Mouse (Mus musculus): ENCODE measurements around the gene Gm973. TPM values are rescaled to one million over a fixed set of nuclear protein-coding genes. Genes with fewer than 3 reads are reported as not detected.

Gm973 gene
- polyA plus RNA-seq, 1 experiment from 2014 or later: 0.82 TPM

- Histone ChIP-seq H3K27me3 (ENCODE audit: control insufficient read depth, insufficient read depth, low read length) (peaks cover 6% of the 10 kb centered on the region; the same call in 1 of the 2 replicates), H3K9ac (replicated peaks; ENCODE audit: low read depth, low read length) (no peak overlapping the region), H3K4me3 (ENCODE audit: low read depth, low read length) (no peak overlapping the region), H3K27ac (ENCODE audit: low read length) (no peak overlapping the region), H3K4me1 (ENCODE audit: control insufficient read depth, insufficient read depth, low read length) (no peaks in the 10 kb centered on the region), H3K4me2 (replicated peaks; ENCODE audit: low read depth, low read length) (no peak overlapping the region), H3K36me3 (ENCODE audit: control insufficient read depth, insufficient read depth, low read length) (no peaks in the 10 kb centered on the region), H3K9me3 (ENCODE audit: control insufficient read depth, low read depth, low read length) (no peaks in the 10 kb centered on the region)
- no peak for ATAC-seq (ENCODE audit: insufficient number of reproducible peaks, insufficient read depth, low FRiP score, low read depth)
- 70% methylated on average over 11 of the region's 11 CpGs for WGBS
Observed at GRCm38 (mm10) chr1:59594586-59595266, 78.7 kb downstream of the Gm973 start.

GRCm38 (mm10) chr1:59595609-59596008 lies 79.5 kb downstream of the Gm973 start:
- no peak for ATAC-seq (ENCODE audit: insufficient number of reproducible peaks, insufficient read depth, low FRiP score, low read depth)
- Histone ChIP-seq H3K4me2 (replicated peaks; ENCODE audit: low read depth, low read length) (no peak overlapping the region), H3K9ac (replicated peaks; ENCODE audit: low read depth, low read length) (no peak overlapping the region), H3K4me1 (ENCODE audit: control insufficient read depth, insufficient read depth, low read length) (no peaks in the 10 kb centered on the region), H3K27ac (ENCODE audit: low read length) (no peak overlapping the region), H3K4me3 (ENCODE audit: low read depth, low read length) (no peak overlapping the region), H3K9me3 (ENCODE audit: control insufficient read depth, low read depth, low read length) (no peaks in the 10 kb centered on the region), H3K27me3 (ENCODE audit: control insufficient read depth, insufficient read depth, low read length) (peaks cover 6% of the 10 kb centered on the region; the same call in 1 of the 2 replicates), H3K36me3 (ENCODE audit: control insufficient read depth, insufficient read depth, low read length) (no peaks in the 10 kb centered on the region)
- 62% methylated on average over 9 of the region's 9 CpGs for WGBS

GRCm38 (mm10) chr1:59602531-59603416 lies 86.7 kb downstream of the Gm973 start:
- Histone ChIP-seq H3K27ac (ENCODE audit: low read length) (no peak overlapping the region), H3K9ac (replicated peaks; ENCODE audit: low read depth, low read length) (no peak overlapping the region), H3K27me3 (ENCODE audit: control insufficient read depth, insufficient read depth, low read length) (no peaks in the 10 kb centered on the region), H3K4me2 (replicated peaks; ENCODE audit: low read depth, low read length) (no peak overlapping the region), H3K36me3 (ENCODE audit: control insufficient read depth, insufficient read depth, low read length) (no peaks in the 10 kb centered on the region), H3K9me3 (ENCODE audit: control insufficient read depth, low read depth, low read length) (no peaks in the 10 kb centered on the region), H3K4me3 (ENCODE audit: low read depth, low read length) (no peak overlapping the region), H3K4me1 (ENCODE audit: control insufficient read depth, insufficient read depth, low read length) (no peaks in the 10 kb centered on the region)
- 33% methylated on average over 11 of the region's 11 CpGs for WGBS
- no peak for ATAC-seq (ENCODE audit: insufficient number of reproducible peaks, insufficient read depth, low FRiP score, low read depth)

GRCm38 (mm10) chr1:59603417-59603712 lies 87.3 kb downstream of the Gm973 start:
- Histone ChIP-seq H3K4me2 (replicated peaks; ENCODE audit: low read depth, low read length) (no peak overlapping the region), H3K9ac (replicated peaks; ENCODE audit: low read depth, low read length) (no peak overlapping the region), H3K27me3 (ENCODE audit: control insufficient read depth, insufficient read depth, low read length) (no peaks in the 10 kb centered on the region), H3K36me3 (ENCODE audit: control insufficient read depth, insufficient read depth, low read length) (no peaks in the 10 kb centered on the region), H3K27ac (ENCODE audit: low read length) (no peak overlapping the region), H3K4me3 (ENCODE audit: low read depth, low read length) (no peak overlapping the region), H3K9me3 (ENCODE audit: control insufficient read depth, low read depth, low read length) (no peaks in the 10 kb centered on the region), H3K4me1 (ENCODE audit: control insufficient read depth, insufficient read depth, low read length) (no peaks in the 10 kb centered on the region)
- ATAC-seq (ENCODE audit: insufficient number of reproducible peaks, insufficient read depth, low FRiP score, low read depth): no peak
- WGBS: 89% methylated on average over 2 of the region's 2 CpGs

GRCm38 (mm10) chr1:59603893-59604292 lies 87.8 kb downstream of the Gm973 start:
- H3K4me2 ChIP-seq (replicated peaks; ENCODE audit: low read depth, low read length): no peak overlapping the region
- H3K9ac ChIP-seq (replicated peaks; ENCODE audit: low read depth, low read length): no peak overlapping the region
- H3K4me1 ChIP-seq (ENCODE audit: control insufficient read depth, insufficient read depth, low read length): no peaks in the 10 kb centered on the region
- no peak for ATAC-seq (ENCODE audit: insufficient number of reproducible peaks, insufficient read depth, low FRiP score, low read depth)
- H3K9me3 ChIP-seq (ENCODE audit: control insufficient read depth, low read depth, low read length): no peaks in the 10 kb centered on the region
- 28% methylated on average over 11 of the region's 11 CpGs for WGBS
- no peaks in the 10 kb centered on the region for H3K27me3 ChIP-seq (ENCODE audit: control insufficient read depth, insufficient read depth, low read length)
- H3K27ac ChIP-seq (ENCODE audit: low read length): no peak overlapping the region
- H3K4me3 ChIP-seq (ENCODE audit: low read depth, low read length): no peak overlapping the region
- H3K36me3 ChIP-seq (ENCODE audit: control insufficient read depth, insufficient read depth, low read length): no peaks in the 10 kb centered on the region

GRCm38 (mm10) chr1:59606479-59606878 lies 90.4 kb downstream of the Gm973 start:
- Histone ChIP-seq H3K4me2 (replicated peaks; ENCODE audit: low read depth, low read length) (no peak overlapping the region), H3K4me3 (ENCODE audit: low read depth, low read length) (no peak overlapping the region), H3K36me3 (ENCODE audit: control insufficient read depth, insufficient read depth, low read length) (no peaks in the 10 kb centered on the region), H3K27ac (ENCODE audit: low read length) (no peak overlapping the region), H3K9me3 (ENCODE audit: control insufficient read depth, low read depth, low read length) (no peaks in the 10 kb centered on the region), H3K27me3 (ENCODE audit: control insufficient read depth, insufficient read depth, low read length) (no peaks in the 10 kb centered on the region), H3K9ac (replicated peaks; ENCODE audit: low read depth, low read length) (no peak overlapping the region), H3K4me1 (ENCODE audit: control insufficient read depth, insufficient read depth, low read length) (no peaks in the 10 kb centered on the region)
- 78% methylated on average over 13 of the region's 13 CpGs for WGBS
- no peak for ATAC-seq (ENCODE audit: insufficient number of reproducible peaks, insufficient read depth, low FRiP score, low read depth)

GRCm38 (mm10) chr1:59607071-59607470 lies 91.0 kb downstream of the Gm973 start:
- ATAC-seq (ENCODE audit: insufficient number of reproducible peaks, insufficient read depth, low FRiP score, low read depth): no peak
- Histone ChIP-seq H3K9me3 (ENCODE audit: control insufficient read depth, low read depth, low read length) (no peaks in the 10 kb centered on the region), H3K4me1 (ENCODE audit: control insufficient read depth, insufficient read depth, low read length) (no peaks in the 10 kb centered on the region), H3K27ac (ENCODE audit: low read length) (no peak overlapping the region), H3K9ac (replicated peaks; ENCODE audit: low read depth, low read length) (no peak overlapping the region), H3K4me3 (ENCODE audit: low read depth, low read length) (no peak overlapping the region), H3K27me3 (ENCODE audit: control insufficient read depth, insufficient read depth, low read length) (no peaks in the 10 kb centered on the region), H3K36me3 (ENCODE audit: control insufficient read depth, insufficient read depth, low read length) (no peaks in the 10 kb centered on the region), H3K4me2 (replicated peaks; ENCODE audit: low read depth, low read length) (no peak overlapping the region)
- 47% methylated on average over 7 of the region's 7 CpGs for WGBS

GRCm38 (mm10) chr1:59608125-59608762 lies 92.2 kb downstream of the Gm973 start:
- no peaks in the 10 kb centered on the region for H3K9me3 ChIP-seq (ENCODE audit: control insufficient read depth, low read depth, low read length)
- ATAC-seq (ENCODE audit: insufficient number of reproducible peaks, insufficient read depth, low FRiP score, low read depth): no peak
- no peak overlapping the region for H3K4me3 ChIP-seq (ENCODE audit: low read depth, low read length)
- no peaks in the 10 kb centered on the region for H3K36me3 ChIP-seq (ENCODE audit: control insufficient read depth, insufficient read depth, low read length)
- H3K27me3 ChIP-seq (ENCODE audit: control insufficient read depth, insufficient read depth, low read length): no peaks in the 10 kb centered on the region
- H3K27ac ChIP-seq (ENCODE audit: low read length): no peak overlapping the region
- no peak overlapping the region for H3K9ac ChIP-seq (replicated peaks; ENCODE audit: low read depth, low read length)
- H3K4me2 ChIP-seq (replicated peaks; ENCODE audit: low read depth, low read length): no peak overlapping the region
- WGBS: 82% methylated on average over 7 of the region's 7 CpGs
- H3K4me1 ChIP-seq (ENCODE audit: control insufficient read depth, insufficient read depth, low read length): no peaks in the 10 kb centered on the region
